Mouse (Mus musculus) macrophage (primary cell): ENCODE data around the gene Cradd. TPM values are rescaled to one million over a fixed set of nuclear protein-coding genes. Genes with fewer than 3 reads are reported as not detected.
A peak's percentile ranks its signal among the peaks of the same experiment; 100 is the strongest.

Source experiments
- H3K27ac ChIP-seq: fragments of 350-480 bp; formaldehyde crosslinking; 2 replicates; pipeline ENCODE4 v1.9.0; 2021
- H3K36me3 ChIP-seq: fragments of 350-480 bp; formaldehyde crosslinking; 2 replicates; pipeline ENCODE4 v1.9.0; 2021; ENCODE audit errors: inconsistent target
- H3K4me3 ChIP-seq: fragments of 350-480 bp; formaldehyde crosslinking; 2 replicates; pipeline ENCODE4 v1.9.0; 2021; ENCODE audit errors: inconsistent target
- H3K79me2 ChIP-seq: fragments of 350-480 bp; formaldehyde crosslinking; 2 replicates; pipeline ENCODE4 v1.9.0; 2021; ENCODE audit errors: inconsistent target
- WGBS: methylation state at CpG from one replicate; pipeline ENCODE4 v1.1.7; 2026; ENCODE audit warnings: inconsistent platforms; ENCODE audit not compliant: missing documents; 5-methylcytosine and 5-hydroxymethylcytosine counted together
- polyA plus RNA-seq: library from polyadenylated mRNA; stranded (reverse); fragments of 250-400 nt; gene quantifications from 3 replicates; pipeline ENCODE4 v1.2.4, GENCODE M21; 2018; ENCODE audit warnings: inconsistent platforms

Gene Cradd
- polyA plus RNA-seq, 1 experiment from 2014 or later = 9.2 TPM

DNA sequence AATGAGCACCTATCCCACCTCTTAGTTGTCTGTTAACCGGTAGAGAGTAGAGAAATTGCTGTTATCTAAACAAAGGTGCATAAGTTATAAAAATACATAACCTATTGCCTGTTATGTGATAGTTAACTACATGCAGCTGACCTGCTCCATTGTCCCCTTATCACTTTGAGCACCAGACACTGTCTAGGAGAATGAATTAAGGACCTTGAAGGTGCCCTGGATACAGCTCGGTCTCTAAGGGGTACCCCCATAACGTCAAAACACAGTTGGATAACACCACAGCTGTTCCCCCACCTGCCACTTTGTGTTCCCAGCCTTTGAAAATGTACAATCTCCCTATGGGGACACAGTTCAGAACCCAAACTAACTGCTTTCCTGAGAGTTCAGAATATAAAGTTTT is 24.5 kb upstream of the Cradd start:
- H3K79me2 ChIP-seq = no peaks in the 10 kb centered on the region
- WGBS = 98% methylated on average over 3 of the region's 3 CpGs
- no peak overlapping the region for H3K4me3 ChIP-seq
- no peak overlapping the region for H3K27ac ChIP-seq
- no peaks in the 10 kb centered on the region for H3K36me3 ChIP-seq

DNA sequence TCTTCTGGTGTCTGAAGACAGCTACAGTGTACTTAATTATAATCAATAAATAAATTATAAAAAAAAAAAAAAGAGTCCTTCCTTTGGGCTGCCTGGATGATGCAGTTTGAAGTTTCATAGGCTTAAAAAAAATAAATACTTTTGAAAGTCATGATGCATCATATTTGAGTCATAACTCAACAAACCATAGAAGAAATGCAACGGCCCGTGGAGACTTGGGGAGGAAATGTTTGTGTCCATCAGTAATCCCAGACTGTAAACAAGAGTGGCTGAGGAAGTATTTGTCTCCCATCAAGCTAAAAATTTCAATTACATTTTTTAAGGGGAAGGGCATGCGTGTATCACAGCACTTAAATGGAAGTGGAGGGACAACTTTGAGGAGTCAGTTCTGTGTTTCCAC is 23.8 kb upstream of the Cradd start:
- Histone ChIP-seq H3K4me3 (no peak overlapping the region), H3K79me2 (no peaks in the 10 kb centered on the region), H3K36me3 (no peaks in the 10 kb centered on the region), H3K27ac (no peak overlapping the region)
- WGBS = 94% methylated on average over 3 of the region's 3 CpGs

GRCm38 (mm10) chr10:95342833-95343590 is 19.1 kb upstream of the Cradd start:
- 96% methylated on average over 10 of the region's 10 CpGs for WGBS
- Histone ChIP-seq H3K4me3 (no peak overlapping the region), H3K27ac (no peak overlapping the region), H3K79me2 (no peaks in the 10 kb centered on the region), H3K36me3 (no peaks in the 10 kb centered on the region)

GRCm38 (mm10) chr10:95340676-95341075 is 16.7 kb upstream of the Cradd start:
- Histone ChIP-seq H3K36me3 (no peaks in the 10 kb centered on the region), H3K79me2 (no peaks in the 10 kb centered on the region), H3K4me3 (no peak overlapping the region), H3K27ac (no peak overlapping the region)
- 96% methylated on average over 4 of the region's 4 CpGs for WGBS

- H3K36me3 ChIP-seq = no peaks in the 10 kb centered on the region
- H3K4me3 ChIP-seq = no peak overlapping the region
- H3K27ac ChIP-seq = no peak overlapping the region
- no peaks in the 10 kb centered on the region for H3K79me2 ChIP-seq
- WGBS = 90% methylated on average over 4 of the region's 5 CpGs
Measured at GRCm38 (mm10) chr10:95337589-95337988, 13.7 kb upstream of the Cradd start.

DNA sequence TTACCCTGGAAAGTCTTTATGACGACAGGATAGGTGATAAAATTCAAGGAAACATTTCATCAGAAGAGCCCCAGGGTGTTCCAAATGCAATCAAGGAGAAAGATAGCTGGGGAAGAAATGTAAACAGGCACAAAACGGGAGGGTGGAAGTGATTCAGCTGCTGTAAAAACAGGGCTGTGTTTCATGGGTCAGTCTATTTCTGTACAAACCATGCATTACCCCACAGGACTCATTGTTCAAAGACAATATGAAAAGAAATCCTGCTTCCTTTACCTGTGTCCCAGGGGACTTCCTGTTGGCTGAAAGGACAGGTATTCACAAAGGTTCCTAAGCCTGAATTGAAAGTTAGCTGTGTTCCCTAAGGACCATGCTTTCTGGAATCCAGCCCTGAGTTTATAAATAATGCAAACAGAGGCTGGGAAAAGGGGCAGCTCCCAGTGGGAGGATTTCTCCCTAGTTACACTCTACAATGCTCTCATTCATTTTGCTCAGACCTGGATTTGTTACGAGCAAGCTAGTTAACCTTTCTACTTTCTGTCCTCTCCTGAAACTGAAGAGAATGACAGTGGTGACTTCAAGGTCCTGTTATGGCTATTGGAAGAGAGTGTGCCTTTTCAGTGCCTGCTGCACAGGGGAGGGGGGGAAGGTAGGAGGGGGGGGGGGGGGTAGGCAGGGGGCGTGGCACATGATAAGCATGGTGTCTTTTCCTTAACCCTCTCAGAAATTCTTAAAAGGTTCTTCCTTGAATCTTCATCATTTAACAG is 13.0 kb upstream of the Cradd start:
- H3K79me2 ChIP-seq = no peaks in the 10 kb centered on the region
- no peaks in the 10 kb centered on the region for H3K36me3 ChIP-seq
- H3K4me3 ChIP-seq = no peak overlapping the region
- WGBS = 64% methylated on average over 4 of the region's 4 CpGs
- H3K27ac ChIP-seq = no peak overlapping the region

DNA sequence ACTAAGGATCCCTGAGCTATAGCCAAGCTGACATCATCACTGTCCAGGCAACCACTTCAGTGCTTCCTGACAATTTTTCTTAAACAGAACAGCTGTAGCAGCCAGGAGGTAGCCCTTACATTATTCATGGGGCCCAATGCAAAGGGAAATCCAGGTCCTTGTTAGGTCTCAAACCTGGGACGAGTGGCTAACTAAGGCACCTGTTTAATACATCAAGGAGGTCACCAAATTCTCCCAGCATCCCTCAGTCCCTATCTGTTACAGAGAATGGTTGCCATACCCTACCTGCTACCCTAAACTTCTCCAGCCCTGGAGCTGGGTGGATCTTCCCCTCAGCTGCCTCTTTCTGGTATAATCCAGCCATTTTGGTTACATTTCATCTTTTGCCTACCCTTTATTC is 10.9 kb upstream of the Cradd start:
- Histone ChIP-seq H3K79me2 (no peaks in the 10 kb centered on the region), H3K4me3 (no peak overlapping the region), H3K27ac (no peak overlapping the region), H3K36me3 (no peaks in the 10 kb centered on the region)
- 63% methylated on average over 1 of the region's 1 CpGs for WGBS

DNA sequence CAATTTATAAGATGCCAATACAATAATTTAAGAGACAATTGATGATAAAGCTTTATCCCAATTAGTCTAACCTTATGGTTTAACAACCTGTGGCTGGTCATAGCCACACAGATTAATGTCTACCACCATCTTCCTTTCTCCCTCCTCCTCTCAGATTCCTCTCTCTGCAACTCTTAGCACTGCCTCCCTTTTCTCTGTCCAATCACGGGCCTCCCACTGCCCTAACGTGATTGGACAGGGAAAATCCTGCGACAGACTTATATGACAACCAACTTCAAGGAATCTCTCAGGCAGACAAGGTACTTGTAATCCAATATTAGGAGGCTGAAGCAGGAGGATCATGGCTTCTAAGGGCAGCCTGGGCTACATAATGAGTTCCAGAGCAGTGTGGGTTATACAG is 8.7 kb upstream of the Cradd start:
- Histone ChIP-seq H3K4me3 (no peak overlapping the region), H3K36me3 (no peaks in the 10 kb centered on the region), H3K79me2 (no peaks in the 10 kb centered on the region), H3K27ac (no peak overlapping the region)
- 96% methylated on average over 3 of the region's 3 CpGs for WGBS

DNA sequence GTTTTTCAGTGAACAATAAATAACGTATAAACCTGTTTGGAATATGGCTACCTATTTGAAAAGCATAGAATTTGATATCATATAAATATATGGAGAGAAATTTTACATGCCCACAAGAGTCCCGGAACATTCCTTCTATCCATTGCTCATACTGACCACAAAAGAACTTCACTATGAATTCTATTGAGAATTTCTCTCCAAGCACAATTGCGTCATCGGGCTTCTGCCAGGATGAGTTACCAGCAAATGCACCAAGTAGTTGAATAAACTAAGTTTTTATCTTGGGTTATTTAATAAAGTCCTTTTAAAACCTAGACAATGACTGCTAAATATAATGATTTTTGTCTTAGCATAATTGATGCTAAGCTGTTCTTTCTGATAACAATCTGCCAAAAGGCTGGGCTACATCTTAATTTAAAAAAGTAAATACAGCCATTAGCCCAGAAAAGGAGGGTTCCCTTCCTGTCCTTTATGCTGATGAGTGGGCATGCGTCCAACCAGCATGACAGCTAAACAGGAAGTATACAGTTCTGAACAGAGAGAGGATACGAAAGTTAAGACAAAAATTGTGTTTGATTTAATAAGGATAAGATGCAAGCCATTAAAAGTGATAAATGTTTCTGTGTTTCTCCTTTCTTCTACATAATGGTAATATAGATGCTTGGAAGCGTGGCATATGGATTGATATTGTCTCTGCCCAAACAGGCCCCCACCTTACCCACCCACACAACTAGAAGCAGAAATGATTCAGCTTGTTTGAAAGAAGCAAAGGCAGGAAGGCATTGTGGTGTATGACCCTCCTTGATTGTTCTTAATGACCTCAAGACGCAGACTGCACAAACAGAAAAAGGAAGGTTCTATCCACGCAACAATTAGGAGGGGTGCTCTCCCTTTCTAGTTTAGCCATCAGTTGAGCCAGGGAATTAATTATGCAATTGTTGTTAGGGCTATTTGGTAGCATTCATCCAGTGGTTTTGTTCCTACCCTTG is 6.7 kb upstream of the Cradd start:
- no peaks in the 10 kb centered on the region for H3K79me2 ChIP-seq
- H3K36me3 ChIP-seq = no peaks in the 10 kb centered on the region
- no peak overlapping the region for H3K27ac ChIP-seq
- no peak overlapping the region for H3K4me3 ChIP-seq
- WGBS = 73% methylated on average over 9 of the region's 9 CpGs

DNA sequence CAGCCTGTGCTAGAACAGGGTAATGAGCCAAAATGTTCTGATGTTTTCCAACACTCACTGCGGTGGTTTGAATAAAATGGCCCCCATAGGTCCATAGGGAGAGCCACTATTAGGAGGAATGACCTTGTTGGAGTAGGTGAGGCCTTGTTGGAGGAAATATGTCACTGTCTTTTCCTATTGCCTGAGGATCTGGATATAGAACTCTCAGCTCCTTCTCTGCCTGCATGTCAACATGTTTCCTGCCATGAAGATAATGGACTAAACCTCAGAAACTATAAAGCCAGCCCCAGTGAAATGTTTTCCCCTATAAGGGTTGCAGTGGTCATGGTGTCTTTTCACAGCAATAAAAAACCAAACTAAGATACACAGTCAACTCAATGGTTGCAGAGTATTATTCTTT is 6.0 kb upstream of the Cradd start:
- Histone ChIP-seq H3K4me3 (no peak overlapping the region), H3K79me2 (no peaks in the 10 kb centered on the region), H3K27ac (no peak overlapping the region), H3K36me3 (no peaks in the 10 kb centered on the region)
- WGBS = 100% methylated on average over 1 of the region's 1 CpGs

DNA sequence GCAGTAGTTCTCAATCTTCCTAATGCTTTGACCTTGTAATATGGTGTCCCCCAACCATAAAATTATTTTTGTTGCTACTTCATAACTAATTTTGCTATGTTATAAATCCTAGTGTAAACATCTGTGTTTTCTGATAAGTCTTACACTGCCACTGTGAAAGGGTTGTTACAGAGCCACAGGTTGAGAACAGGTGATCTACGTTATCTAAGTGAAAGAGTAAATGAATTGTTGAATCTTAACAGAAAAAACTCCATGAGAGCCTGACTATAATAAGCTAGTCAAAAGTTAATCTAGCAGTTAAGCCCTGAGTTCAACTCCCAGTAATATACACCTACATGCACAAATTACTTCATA is 322 bp upstream of the Cradd start:
- Histone ChIP-seq H3K36me3 (no peaks in the 10 kb centered on the region), H3K79me2 (no peaks in the 10 kb centered on the region), H3K27ac (no peak overlapping the region), H3K4me3 (peak overlapping the region; percentile 64; the same call in 1 of the 2 replicates)
- WGBS = 31% methylated on average over 1 of the region's 1 CpGs

DNA sequence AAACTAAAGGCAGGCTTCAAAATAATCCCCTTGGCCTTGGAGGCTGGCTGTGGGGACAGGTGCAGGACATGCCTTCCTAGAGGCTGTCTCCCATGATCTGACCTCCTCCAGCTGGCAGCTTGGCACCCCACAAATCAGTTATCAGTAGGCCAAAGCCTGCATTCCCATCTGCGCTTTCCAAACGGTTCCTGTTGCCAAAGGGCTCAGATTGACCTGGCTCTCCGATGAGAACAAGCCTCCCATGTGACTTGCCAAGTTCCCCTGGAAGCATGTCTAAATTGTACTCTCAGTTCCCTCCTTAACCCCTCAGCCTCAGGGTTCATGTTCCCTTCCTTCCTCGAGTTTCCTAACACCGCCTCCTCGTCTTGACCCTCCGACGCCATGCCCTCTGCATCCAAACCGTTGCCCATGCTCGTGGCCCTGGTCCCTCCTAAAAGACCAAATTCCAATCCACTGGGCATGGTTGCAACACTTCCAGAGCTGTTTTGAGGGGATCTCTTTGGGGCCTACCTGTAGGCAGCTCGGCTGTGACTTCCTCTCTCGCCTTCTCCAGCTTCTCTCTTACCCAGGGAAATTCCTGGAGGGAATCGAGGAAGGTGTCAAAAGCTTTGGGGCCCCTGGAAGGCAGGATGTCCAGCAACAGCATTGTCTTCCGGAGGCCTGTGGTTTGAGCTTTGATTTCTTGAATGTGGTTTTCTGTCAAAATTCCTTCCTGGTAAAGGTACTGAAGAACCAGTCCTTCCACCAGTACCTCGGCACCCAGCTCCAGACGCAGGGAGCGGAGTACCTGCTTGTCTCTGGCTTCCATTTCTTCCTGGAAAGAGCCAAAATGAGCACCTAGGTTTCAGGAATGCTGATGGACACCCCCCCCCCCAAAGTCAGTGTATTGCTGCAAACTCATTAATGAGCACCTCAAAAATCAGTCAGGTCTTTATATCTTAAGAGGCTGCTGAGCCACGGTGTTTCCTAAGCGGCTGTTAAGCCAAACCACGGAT is 1.6 kb downstream of the Cradd start:
- Histone ChIP-seq H3K36me3 (no peaks in the 10 kb centered on the region), H3K27ac (peak overlapping the region; percentile 78), H3K79me2 (no peaks in the 10 kb centered on the region), H3K4me3 (no peak overlapping the region; the same call in 1 of the 2 replicates)
- WGBS = 24% methylated on average over 20 of the region's 20 CpGs

DNA sequence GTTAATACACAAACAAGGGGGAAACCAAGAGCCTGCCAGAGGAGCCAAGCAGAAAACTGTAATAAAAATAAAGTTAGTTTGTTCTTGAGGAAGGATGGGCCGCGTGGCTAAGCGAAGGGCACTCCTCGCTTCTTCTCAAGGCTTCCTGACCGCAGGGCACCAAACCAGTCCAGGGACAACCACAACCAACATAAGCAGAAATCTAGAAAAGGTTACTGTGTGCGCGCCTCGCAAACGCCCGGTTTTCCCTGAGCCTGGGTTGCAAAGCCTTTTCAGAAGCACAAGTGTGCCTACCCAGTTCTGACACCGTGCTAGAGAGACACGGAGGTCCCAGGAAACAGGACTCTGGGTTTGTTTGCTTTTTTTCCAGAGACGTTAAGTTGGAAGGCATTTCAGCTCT is 4.9 kb downstream of the Cradd start:
- H3K79me2 ChIP-seq = no peaks in the 10 kb centered on the region
- no peaks in the 10 kb centered on the region for H3K36me3 ChIP-seq
- H3K4me3 ChIP-seq = no peak overlapping the region
- H3K27ac ChIP-seq = no peak overlapping the region
- WGBS = 89% methylated on average over 13 of the region's 13 CpGs

GRCm38 (mm10) chr10:95318392-95318708 is 5.6 kb downstream of the Cradd start:
- H3K79me2 ChIP-seq = no peaks in the 10 kb centered on the region
- no peak overlapping the region for H3K4me3 ChIP-seq
- 91% methylated on average over 7 of the region's 7 CpGs for WGBS
- no peaks in the 10 kb centered on the region for H3K36me3 ChIP-seq
- H3K27ac ChIP-seq = no peak overlapping the region
